Mouse (Mus musculus): ENCODE measurements around the gene Sycn. TPM values are rescaled to one million over a fixed set of nuclear protein-coding genes. Genes with fewer than 3 reads are reported as not detected.
"Not testable (repeated sequence)": the region's sequence is repeated elsewhere in the genome, so short reads cannot be mapped to it uniquely, and the experiment has no call there.

Gene Sycn
- not detected for total RNA-seq (2021)
- long read RNA-seq: 0 reads

DNA sequence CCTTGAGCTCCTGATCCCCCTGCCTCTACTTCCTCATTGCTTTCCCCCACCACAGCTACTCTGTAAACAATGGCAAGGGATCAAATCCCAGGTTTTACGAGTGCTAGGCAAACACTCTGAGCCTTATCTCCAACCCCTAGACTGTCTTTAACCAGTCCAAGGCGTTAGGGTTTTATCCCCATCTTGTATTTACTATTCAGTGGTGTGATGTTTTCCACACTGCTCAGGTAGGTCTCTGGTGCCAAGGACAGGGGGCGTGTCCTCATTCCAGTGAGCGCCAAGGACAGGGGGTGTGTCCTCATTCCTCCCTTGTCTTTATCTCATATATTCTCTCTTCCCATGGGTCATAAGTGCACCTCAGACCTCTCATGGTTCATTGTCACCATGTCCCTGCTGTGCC is at the start of gene Sycn:
Sycn (plus strand) TSS at position 360 of the 400 bp plus-strand sequence.
- DNase-seq (ENCODE audit: low spot score in 2 of 2): no peak

DNA sequence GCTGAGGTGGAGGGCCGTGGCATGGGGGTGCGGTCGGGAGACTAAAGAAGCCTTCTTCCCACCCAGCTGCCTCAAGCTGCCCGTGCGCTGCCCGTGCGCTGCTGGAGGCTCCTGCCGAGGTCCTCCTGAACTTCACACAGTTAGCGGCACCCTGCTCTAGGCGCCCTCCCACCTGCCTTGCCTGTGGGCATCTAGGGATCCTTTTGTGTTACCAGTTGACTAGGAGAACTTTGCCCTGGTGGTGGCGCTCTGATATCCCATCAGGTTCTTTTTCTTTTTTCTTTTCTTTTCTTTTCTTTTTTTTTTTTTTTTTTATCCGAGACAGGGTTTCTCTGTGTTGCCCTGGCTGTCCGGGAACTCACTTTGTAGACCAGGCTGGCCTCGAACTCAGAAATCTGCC is 49.8 kb upstream of the Sycn start:
- no peak for DNase-seq (ENCODE audit: low spot score in 2 of 2)

DNA sequence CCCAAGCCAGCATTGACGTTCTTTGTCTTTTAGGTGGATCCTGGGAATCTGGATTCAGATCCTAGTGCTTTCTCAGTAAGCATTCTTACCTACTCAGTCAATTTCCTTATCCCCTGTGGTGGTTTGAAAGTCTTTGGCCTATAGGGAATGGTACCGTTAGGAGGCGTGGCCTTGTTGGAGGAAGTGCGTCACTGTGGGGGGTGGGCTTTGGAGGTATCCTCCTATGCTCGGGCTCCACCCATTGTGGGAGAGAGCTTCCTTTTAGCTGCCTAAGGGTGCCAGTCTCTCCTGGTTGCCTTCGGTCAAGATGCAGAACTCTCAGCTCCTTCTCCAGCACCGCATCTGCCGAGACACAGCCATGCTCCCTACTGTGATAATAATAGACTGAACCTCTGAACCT is 48.4 kb upstream of the Sycn start:
- no peak for DNase-seq (ENCODE audit: low spot score in 2 of 2)

DNA sequence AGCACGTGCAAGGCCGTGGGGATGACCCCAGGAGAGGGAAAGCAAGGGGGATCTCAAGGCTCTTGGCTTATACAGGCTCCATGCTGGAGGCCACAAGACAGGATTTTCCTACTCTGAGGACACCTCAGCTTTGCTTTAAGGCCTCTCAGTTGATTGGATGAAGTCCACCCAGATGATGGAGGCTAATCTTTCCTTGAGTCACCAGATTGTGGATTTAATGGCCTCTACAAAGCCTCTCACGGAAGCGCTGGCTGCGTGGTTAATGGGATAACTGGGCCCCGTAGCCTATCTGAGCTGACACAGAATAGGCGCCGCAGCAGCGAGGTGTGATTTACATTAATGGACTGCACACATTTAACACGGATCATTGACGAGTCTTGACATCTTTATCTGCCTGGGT is 45.3 kb upstream of the Sycn start:
- DNase-seq (ENCODE audit: low spot score in 2 of 2): no peak

DNA sequence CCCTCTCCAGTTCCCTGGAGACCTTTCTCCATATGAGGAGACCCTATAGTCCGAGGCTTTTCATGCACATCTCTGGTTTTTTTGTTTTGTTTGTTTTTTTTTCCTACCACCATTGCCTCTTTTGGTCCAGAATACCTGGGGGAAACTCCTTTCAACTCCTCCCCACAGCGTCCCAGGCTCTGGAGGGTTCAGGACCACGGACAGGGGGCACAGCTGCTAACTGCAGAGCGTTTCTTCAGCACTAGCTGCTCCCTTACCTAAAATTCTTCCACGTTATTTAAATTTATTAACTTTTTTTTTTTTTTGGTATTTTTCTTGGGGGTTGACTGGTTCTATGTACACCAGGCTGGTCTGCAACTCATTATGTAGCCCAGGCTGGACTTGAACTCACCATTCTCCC is 35.1 kb upstream of the Sycn start:
- no peak for DNase-seq (ENCODE audit: low spot score in 2 of 2)

DNA sequence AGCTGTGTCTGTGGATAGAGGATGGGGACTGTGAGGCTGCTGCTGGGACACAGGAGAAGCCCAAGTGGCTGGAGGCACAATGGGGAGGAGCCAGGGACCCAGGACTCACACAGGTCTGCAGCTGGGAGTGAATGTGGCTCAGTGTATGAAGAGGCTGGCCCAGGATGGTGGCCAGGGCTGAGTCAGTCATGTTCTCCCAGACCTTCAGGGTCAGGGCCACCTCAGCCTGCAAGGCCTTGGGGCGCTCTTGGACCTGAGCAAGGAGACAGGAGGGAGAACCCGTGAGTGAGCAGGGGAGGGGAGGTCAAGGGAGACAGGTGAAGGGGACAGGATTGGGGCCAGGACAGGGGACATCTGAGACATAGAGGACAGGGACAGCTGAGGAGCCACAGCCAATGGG is 31.6 kb upstream of the Sycn start:
- DNase-seq (ENCODE audit: low spot score in 2 of 2): not testable (repeated sequence)

DNA sequence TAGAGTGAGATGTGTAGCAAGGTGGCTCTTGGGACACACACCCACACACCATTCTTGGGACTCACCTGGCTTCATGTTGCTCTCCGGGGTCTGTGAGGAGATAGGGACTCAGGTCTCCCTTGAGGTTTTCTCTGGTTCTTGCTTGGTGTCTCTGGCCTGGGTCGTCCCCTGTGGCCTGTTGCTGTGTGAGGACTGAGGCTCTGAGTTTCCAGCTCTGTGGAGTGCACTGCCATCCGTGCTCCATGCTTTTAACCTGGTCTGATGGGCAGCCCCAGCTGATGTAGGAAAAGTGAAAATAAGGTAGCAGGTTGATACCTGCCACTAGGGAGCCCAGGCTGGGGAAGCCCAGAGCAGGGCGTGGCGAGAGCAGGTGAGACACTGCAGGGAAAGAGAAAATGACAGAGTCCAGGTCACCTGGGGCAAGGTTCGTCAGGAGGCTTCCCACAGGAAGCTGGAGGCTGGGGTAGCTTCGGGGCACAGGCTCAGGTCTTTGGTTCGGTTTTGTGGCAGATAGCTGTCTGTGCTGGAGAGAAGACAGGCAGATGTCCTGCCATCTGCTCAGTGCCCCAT is 30.2 kb upstream of the Sycn start, which contains the start of gene Ifnl2:
Ifnl2 (minus strand) TSS at position 51 of the 570 bp plus-strand sequence.
- DNase-seq (ENCODE audit: low spot score in 2 of 2): not testable (repeated sequence)

DNA sequence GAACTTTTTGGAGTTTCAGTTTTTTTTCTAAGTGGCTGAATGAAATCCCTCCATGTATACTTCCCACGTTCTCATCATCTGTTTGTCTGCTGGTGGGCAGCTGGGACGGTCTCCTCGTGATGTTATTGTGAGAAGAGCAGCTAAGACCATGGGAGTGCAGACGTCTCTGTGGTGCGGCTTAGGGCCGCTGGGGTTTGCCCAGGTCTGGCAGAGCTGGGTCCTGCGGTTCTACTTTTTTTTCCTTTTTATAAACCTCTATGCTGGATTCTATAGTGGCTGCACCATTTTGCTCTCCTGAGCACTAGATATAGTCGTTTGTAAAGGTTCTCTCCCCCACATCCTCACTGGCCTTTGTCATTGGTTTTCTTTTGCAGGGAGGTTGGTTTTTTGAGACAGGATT is 29.2 kb upstream of the Sycn start:
- DNase-seq (ENCODE audit: low spot score in 2 of 2): no peak

DNA sequence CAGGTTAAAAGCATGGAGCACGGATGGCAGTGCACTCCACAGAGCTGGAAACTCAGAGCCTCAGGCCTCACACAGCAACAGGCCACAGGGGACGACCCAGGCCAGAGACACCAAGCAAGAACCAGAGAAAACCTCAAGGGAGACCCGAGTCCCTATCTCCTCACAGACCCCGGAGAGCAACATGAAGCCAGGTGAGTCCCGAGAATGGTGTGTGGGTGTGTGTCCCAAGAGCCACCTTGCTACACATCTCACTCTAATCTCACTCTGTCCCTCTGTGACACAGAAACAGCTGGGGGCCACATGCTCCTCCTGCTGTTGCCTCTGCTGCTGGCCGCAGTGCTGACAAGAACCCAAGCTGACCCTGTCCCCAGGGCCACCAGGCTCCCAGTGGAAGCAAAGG is 18.1 kb upstream of the Sycn start, which contains the start of gene Ifnl3:
Ifnl3 (plus strand) TSS at position 301 of the 400 bp plus-strand sequence.
- not testable (repeated sequence) for DNase-seq (ENCODE audit: low spot score in 2 of 2)

DNA sequence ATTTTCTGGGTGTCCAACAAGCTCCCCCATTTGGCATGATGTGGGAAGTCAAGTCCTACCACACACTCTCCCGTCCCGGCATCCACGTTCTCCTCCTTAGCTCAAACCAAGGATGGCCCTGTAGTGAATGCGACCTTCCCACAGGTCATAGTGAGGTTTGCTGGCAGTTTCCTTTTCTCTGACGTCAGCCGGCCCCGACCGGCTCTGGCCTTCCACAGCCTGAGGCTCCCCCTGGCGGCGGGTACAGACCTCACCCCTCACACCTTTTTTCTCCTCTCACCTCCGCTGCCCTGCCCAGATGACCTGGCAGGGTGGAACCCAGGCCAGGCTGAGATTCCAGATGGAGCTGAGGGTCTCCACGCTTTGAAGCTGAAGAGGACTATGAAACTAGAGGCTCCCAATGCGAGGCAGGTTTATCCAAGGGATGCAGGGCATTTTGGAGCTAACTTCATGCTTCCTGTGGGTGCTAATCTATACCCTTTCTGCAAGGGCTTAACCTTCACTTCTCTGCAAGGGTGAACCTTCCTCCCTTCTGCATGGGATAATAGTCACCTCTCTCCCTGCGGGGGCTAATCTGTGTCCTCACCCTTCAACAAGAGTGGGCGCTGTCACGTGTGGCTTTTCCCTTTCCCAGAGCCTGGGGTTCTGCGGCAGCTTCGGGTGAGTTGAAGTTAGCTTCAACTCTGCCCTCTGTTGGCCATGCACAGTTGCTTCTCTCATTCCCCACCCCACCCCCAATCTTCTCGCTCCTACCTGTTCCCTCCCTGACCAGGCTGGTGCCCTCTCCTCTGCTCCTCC is 12.6 kb upstream of the Sycn start:
- DNase-seq (ENCODE audit: low spot score in 2 of 2): peak; percentile 28 to 67

DNA sequence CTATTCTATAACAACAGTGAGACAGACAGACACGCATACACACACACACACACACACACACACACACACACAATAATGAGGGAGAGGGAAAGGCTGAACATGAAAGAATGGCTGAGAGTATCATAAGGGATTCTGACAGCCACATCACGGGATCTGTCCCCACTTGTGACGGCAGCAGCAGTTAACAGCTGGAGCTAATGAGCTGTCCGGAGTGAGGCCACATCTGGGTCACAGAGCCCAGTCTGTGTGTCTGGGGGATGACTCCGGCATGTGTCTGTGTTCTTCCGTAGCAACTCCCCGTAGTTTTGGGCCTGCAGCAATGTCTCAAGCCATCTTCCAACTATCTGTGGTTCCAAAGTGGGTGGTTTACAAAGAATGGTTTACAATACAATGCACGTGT is 8.7 kb upstream of the Sycn start:
- DNase-seq (ENCODE audit: low spot score in 2 of 2): no peak

DNA sequence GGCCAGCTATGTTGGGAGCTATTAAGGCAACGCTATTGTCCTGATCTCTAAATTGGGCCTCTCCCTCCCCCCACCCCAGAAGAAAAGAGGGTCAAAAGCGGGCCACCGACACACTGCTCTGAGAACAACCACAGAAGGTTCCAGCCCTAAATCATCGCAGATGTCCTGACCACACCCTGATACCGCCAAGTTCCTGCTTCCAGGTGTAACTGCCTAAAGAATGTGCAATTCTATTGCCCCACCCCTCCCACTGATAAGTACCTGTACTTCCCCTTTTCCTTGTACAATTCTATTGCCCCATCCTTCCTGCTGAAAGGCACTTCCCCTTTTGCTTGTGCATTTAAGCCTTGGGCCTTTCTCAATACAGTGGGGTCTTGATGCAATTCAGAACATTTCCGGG is 1.8 kb upstream of the Sycn start:
- DNase-seq (ENCODE audit: low spot score in 2 of 2): not testable (repeated sequence)

DNA sequence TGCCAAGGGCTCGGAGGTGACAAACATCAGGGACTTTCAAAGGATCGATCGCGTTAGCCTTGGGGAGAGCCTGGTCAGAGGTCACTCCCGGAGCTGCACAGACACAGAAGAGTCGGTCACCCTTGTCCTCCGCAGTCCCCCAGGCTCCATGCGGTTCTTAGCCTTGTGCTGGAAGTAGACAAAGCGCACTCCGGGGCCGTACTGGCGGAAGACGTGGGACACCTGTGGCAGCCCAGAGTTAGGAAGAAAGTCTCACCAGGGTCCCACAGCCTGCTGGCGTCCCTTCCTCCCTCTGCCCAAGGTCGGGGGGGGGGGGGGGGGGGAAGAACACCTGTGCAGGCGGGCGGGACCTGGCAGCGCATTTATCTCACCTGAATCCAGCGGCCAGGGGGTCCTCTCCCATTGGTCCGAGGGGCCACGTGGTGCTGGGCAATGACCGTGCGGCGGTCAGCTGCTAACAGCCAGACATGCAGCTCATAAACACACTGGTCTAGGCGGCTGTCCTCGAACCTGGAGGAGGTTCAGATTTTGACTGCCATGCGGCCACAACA is 3.4 kb downstream of the Sycn start:
- DNase-seq (ENCODE audit: low spot score in 2 of 2): no peak

DNA sequence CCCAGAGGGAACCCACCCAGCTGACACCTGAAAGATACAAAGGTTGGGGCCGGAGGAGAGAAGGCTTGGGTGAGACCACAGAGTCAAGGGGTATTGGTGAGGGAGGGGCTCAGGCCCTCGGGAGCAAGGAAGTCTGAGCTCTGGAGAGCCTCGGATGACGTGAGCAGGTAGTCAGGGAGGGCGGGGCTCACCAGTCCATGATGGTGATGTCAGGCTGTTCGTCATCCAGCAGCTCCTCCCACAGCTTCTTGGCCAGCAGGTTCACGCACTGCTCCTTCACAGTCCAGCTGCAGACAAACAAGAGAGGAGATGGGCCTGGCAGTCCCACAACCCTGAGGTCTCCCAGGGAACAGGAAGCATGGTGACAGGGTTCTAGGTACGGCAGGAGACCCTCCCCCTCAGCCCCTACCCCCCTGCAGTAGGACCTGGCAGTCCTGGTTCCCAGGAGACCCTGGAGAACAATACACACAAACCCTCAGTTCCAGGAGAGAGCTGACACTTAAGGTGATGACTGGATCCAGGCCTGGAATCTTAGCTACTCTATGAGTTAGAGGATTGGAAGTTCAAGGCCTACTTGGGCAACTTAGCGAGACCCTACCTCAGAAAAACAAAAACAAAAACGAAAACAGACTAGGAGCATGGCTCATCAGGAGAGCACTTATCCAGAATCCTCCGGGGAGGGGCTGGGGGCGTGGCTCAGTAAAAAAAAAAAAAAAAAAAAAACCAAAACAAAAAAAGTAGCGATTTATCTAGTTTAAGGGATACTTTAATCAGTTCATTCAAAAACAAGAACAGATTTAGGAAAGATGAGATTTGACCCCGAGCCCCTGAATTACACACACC is 4.6 kb downstream of the Sycn start:
- DNase-seq (ENCODE audit: low spot score in 2 of 2): no peak

DNA sequence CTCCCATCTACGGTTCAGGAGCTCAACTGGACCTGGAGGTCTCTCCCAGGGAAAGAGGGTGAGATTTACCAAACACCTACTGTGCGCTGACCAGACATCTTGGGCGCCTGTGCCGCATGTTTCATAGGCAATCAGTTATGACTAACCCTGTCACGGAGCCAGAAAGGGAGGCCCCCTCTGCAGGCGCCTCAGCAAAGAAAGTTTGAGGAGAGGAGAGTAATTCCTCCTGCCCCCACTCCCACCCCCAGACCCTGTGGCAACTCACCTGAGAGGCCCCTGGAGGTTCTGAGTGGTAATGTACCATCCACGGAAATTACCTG is 5.2 kb downstream of the Sycn start:
- no peak for DNase-seq (ENCODE audit: low spot score in 2 of 2)

DNA sequence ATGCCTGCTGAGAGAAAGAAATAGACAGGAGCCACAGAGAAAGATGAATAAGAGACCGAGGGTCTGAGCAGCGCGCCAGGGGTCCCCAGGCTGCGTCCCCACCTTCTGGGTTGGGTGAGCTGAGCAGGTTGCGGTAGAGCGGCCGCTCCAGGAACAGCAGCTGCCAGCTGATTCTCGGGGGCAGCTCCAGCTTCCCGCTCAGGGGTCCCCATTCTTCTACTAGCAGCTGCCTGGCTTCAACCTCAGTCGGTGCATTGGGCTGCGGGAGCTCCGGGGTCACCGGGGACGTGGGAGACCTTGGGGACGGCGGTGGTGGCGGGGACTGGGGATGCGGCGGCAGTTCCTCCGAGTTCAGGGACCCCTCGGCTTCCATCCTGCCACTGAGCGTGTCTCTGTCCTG is 6.0 kb downstream of the Sycn start:
- DNase-seq (ENCODE audit: low spot score in 2 of 2): no peak

DNA sequence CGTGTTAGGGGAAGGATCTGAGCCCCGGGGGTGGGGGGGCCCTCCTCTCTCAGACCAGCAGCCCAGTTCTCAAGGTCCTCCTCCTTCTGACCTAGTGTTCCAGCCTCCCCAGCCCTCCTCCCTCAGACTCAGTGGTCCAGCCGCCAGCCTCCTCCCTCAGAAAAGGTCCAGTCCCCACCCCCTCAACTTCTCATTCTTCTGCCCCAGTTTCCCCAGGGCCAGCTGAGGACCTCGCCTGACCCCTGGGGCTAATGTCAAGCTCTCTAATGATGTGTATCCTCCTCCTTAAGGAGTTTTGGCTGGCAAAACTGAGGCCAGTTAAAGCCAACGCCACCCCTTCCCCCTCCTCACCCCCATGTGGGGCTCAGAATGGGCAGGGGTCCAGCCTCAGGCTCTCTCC is 6.5 kb downstream of the Sycn start, which contains the start of gene Nccrp1:
Nccrp1 (minus strand) TSS at position 101 of the 400 bp plus-strand sequence.
- DNase-seq (ENCODE audit: low spot score in 2 of 2): no peak

DNA sequence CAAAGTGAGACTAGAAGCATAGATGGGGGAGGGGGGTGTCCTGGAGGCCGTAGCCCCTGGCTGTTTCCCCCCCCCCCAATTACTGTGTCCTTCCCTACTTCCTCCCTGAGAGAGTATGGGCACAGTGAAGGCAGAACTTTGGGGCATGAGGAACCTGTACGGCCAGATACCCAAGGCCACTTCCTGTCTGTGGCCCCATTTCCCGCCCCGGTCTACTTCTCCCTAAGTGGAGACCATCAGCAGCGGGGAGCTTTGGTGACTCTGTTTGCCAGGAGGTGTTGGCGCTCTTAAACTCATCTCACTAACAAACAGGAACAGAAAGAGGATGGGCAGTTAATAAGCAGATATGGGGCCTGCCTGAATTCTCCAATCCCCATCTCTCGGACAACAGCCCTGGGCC is 6.9 kb downstream of the Sycn start:
- no peak for DNase-seq (ENCODE audit: low spot score in 2 of 2)

DNA sequence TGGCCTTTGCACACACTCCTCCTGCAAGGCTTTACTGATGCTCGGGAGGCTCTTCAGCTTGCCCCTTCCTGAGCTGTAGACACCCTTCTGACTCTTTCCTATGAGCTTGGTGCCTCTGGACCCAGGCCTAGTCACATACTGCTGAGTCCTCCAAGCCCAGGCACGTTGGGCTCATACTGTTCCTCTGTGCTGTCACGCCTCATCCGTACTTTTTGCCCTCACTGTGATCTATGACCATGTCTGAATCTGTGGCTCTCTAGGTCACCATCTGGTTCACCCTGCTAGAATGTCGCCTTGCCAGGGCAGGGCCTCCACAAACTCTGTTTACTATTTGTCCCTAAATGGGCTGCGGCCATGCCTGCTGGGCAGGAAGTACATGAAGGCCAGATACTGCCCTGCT is 12.4 kb downstream of the Sycn start:
- DNase-seq (ENCODE audit: low spot score in 2 of 2): no peak

DNA sequence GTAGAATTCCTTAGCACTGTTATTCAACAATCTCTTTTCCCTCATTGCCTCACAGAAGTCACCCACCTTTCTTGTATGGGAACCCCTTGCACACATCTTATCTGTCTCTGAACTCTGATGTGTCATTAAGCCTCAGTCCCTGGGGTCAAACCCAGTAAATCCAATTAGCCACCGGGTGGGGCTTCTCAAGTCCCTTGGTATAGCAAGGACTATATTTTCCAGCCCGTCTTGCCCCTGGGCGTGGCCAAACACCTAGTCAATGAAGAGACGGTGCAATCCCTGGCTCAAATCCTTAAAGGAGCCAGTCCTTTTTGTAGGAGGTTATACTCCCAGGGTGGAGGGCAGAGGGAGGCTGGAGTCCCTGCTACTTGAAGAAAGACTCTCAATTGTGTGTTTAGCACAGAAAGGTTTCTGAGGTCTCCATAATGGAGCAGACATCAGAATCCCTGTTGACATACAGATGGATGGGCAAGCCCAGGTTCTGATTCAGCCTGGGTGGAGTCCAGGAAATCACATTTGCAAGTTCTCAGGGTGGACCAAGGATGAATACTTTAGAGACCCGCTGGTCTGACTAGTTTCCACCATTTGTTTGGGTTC is 15.4 kb downstream of the Sycn start:
- no peak for DNase-seq (ENCODE audit: low spot score in 2 of 2)

DNA sequence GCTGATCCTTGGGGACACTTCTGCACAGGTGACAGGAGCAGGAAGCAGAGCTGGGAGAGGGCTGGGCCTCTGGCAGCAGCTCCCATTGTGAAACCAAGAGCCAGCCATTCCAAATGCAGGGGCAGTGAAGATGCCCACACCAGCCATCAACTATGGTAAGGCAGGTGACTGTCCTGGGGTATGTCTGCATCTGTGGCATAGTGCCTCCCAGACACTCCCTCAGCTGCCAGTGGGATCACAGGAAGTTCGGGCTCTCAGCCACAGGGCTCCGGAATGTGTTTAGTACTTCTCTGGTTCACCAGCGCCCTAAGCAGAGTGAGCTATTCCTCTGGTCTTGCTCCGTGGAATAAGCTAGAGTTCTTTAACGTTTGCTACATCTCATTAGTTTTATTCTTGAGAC is 16.4 kb downstream of the Sycn start:
- no peak for DNase-seq (ENCODE audit: low spot score in 2 of 2)

Data from layer of hippocampus, adult 18-20 months (tissue).